Mouse (Mus musculus) gastrocnemius, postnatal 4 days (tissue): ENCODE measurements at regions not wholly inside any gene's neighbourhood (a gene's known extent, or its start where the extent isn't known, plus 50 kb on each side); places are given as distances from the start of the nearest gene placed in this dataset.
"Not testable (repeated sequence)": the region's sequence is repeated elsewhere in the genome, so short reads cannot be mapped to it uniquely, and the experiment has no call there.

Experiments
- DNase-seq, 2 experiments: peaks; one replicate each; pipeline ENCODE4 v3.0.0; 2021 to 2022; ENCODE audit warnings: low spot score in 2 of 2, mixed read lengths in 2 of 2

GRCm38 (mm10) chr5:26572691-26573191, 244.3 kb upstream of the Dpp6 start:
- DNase-seq, result no peak

- no peak for DNase-seq
Measured at GRCm38 (mm10) chr5:26573446-26573845, 243.6 kb upstream of the Dpp6 start.

- no peak for DNase-seq
Measured at GRCm38 (mm10) chr5:26586108-26586507, 230.9 kb upstream of the Dpp6 start.

GRCm38 (mm10) chr5:26590886-26591285, 226.1 kb upstream of the Dpp6 start:
- DNase-seq, result no peak

GRCm38 (mm10) chr5:26592341-26592740, 224.7 kb upstream of the Dpp6 start:
- no peak for DNase-seq

- no peak for DNase-seq
Measured at GRCm38 (mm10) chr5:26597991-26598390, 219.0 kb upstream of the Dpp6 start.

GRCm38 (mm10) chr5:26619272-26619671, 197.7 kb upstream of the Dpp6 start:
- no peak for DNase-seq

GRCm38 (mm10) chr5:26622116-26622515, 194.9 kb upstream of the Dpp6 start:
- DNase-seq, result no peak

GRCm38 (mm10) chr5:26671478-26671877, 145.5 kb upstream of the Dpp6 start:
- DNase-seq, result no peak

- no peak for DNase-seq
Measured at GRCm38 (mm10) chr5:26689775-26690174, 127.2 kb upstream of the Dpp6 start.

GRCm38 (mm10) chr5:26691121-26691520, 125.9 kb upstream of the Dpp6 start:
- no peak for DNase-seq

GRCm38 (mm10) chr5:26692013-26692412, 125.0 kb upstream of the Dpp6 start:
- no peak for DNase-seq

- not testable (repeated sequence) for DNase-seq
Measured at GRCm38 (mm10) chr5:26703621-26704020, 113.4 kb upstream of the Dpp6 start.

- no peak for DNase-seq
Measured at GRCm38 (mm10) chr5:26707661-26708060, 109.3 kb upstream of the Dpp6 start.

GRCm38 (mm10) chr5:26724491-26724890, 92.5 kb upstream of the Dpp6 start:
- no peak for DNase-seq

GRCm38 (mm10) chr5:26725953-26726352, 91.0 kb upstream of the Dpp6 start:
- DNase-seq, result no peak

GRCm38 (mm10) chr5:26751196-26751595, 65.8 kb upstream of the Dpp6 start:
- not testable (repeated sequence) for DNase-seq

- not testable (repeated sequence) for DNase-seq
Measured at GRCm38 (mm10) chr5:26751601-26752305, 65.2 kb upstream of the Dpp6 start.

- DNase-seq, result not testable (repeated sequence)
Measured at GRCm38 (mm10) chr5:26754129-26754528, 62.9 kb upstream of the Dpp6 start.
